In genomic region chr13:120251208-120251924, GRCm38 (mm10) we compare ENCODE assay signal across 1 mouse cellular context. TPM values are rescaled to one million over a fixed set of nuclear protein-coding genes. Genes with fewer than 3 reads are reported as not detected.
"Had no signal": no experiment of that assay in that cellular context is flagged by ENCODE, and none has a peak within 500 bp of the region (broad histone marks: within the 10 kb centered on the region; RNA-seq: fewer than 3 reads in every experiment).

No protein-coding gene starts in this region.

RNA-seq across cellular contexts. Expression of gene Gm21731, which starts 12.5 kb away (rescaled TPM):
- total RNA-seq: neutrophil, adult 5-6 weeks had no signal

RNA-seq across cellular contexts. Expression of gene Gm21762, which starts 35.6 kb away (rescaled TPM):
- total RNA-seq: neutrophil, adult 5-6 weeks had no signal
